Mouse (Mus musculus) midbrain, embryonic 16.5 days (tissue): ENCODE measurements around the gene Hoxc9. TPM values are rescaled to one million over a fixed set of nuclear protein-coding genes. Genes with fewer than 3 reads are reported as not detected.
A peak's percentile ranks its signal among the peaks of the same experiment; 100 is the strongest.

ENCODE experiments used
- ATAC-seq: fragments of 200-750 bp; cut with Nextera tagmentation; 2 replicates; pipeline ENCODE4 v1.8.0; 2017; ENCODE audit warnings: moderate TSS enrichment
- H3K27ac ChIP-seq: fragments of 300-500 bp; sonication (generic); 2 replicates; pipeline ENCODE4 v1.5.1; 2014; ENCODE audit warnings: mild to moderate bottlenecking, low read length, mixed read lengths
- H3K27me3 ChIP-seq: fragments of 300-500 bp; sonication (generic); 2 replicates; pipeline ENCODE4 v1.6.1; 2014; ENCODE audit warnings: low read depth, low read length, mixed read lengths; ENCODE audit not compliant: control insufficient read depth, insufficient read depth
- H3K36me3 ChIP-seq: fragments of 300-500 bp; sonication (generic); 2 replicates; pipeline ENCODE4 v1.6.1; 2014; ENCODE audit warnings: mild to moderate bottlenecking, low read length, moderate library complexity, mixed read lengths; ENCODE audit not compliant: control insufficient read depth, insufficient read depth
- H3K4me1 ChIP-seq: fragments of 300-500 bp; sonication (generic); 2 replicates; pipeline ENCODE4 v1.6.1; 2014; ENCODE audit warnings: mild to moderate bottlenecking, low read length, mixed read lengths; ENCODE audit not compliant: control insufficient read depth, insufficient read depth
- H3K4me2 ChIP-seq: fragments of 300-500 bp; sonication (generic); 2 replicates; pipeline ENCODE4 v1.6.1; 2014; ENCODE audit warnings: mild to moderate bottlenecking, low read length, mixed read lengths
- H3K4me3 ChIP-seq: fragments of 300-500 bp; sonication (generic); 2 replicates; pipeline ENCODE4 v1.5.1; 2014; ENCODE audit warnings: low read depth, mild to moderate bottlenecking, low read length, moderate library complexity, mixed read lengths
- H3K9ac ChIP-seq: fragments of 300-500 bp; sonication (generic); 2 replicates; pipeline ENCODE4 v1.6.1; 2014; ENCODE audit warnings: low read depth, low read length, mixed read lengths
- H3K9me3 ChIP-seq: fragments of 300-500 bp; sonication (generic); replicated peaks from 2 replicates; pipeline ENCODE4 v1.6.1; 2014; ENCODE audit warnings: mild to moderate bottlenecking, low read length, mixed read lengths; ENCODE audit not compliant: control insufficient read depth, poor library complexity, severe bottlenecking
- WGBS: fragments of 180-500 bp; shearing (Covaris S2); extraction: QIAGEN DNeasy Blood & Tissue Kit; methylation state at CpG from one replicate; pipeline ENCODE4 v1.1.7; 2014; 5-methylcytosine and 5-hydroxymethylcytosine counted together
- polyA plus RNA-seq: library from polyadenylated mRNA; unstranded; fragments of >200 nt; fragmentation: Nextera tagmentation; extraction: Ambion mirVana; gene quantifications from 2 replicates; pipeline ENCODE4 v1.2.1, GENCODE M21; 2015

Gene Hoxc9
- polyA plus RNA-seq, 1 experiment from 2014 or later = not detected

DNA sequence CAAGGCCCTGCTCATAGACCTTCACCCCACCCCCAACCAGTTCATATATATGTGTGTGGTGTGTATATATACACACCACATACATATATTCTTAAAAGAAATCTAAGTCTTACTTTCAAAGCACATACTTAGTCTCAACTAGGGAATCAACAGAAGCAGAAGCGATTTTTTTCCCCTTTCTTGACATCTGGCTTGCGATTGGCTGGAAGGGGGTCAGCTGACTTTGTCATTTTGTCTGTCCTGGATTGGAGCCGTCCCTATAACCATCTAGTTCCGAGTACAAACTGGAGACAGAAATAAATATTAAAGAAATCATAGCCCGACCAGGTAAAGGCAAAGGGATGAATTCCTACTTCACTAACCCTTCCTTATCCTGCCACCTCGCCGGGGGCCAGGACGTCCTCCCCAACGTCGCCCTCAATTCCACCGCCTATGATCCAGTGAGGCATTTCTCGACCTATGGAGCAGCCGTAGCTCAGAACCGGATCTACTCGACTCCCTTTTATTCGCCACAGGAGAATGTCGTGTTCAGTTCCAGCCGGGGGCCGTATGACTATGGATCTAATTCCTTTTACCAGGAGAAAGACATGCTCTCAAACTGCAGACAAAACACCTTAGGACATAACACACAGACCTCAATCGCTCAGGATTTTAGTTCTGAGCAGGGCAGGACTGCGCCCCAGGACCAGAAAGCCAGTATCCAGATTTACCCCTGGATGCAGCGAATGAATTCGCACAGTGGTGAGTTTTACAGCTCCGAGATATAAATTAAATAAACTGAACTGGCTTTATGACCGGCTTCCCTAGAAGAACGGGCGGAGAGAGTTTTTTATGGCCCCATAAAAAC lies 33.2 kb downstream of the Hoxc9 start:
- H3K9me3 ChIP-seq = no peaks in the 10 kb centered on the region
- WGBS = 2% methylated on average over 27 of the region's 27 CpGs
- H3K4me2 ChIP-seq = no peak overlapping the region
- peaks cover 96% of the 10 kb centered on the region for H3K27me3 ChIP-seq
- no peaks in the 10 kb centered on the region for H3K36me3 ChIP-seq
- H3K27ac ChIP-seq = no peak overlapping the region
- no peak for ATAC-seq
- no peak overlapping the region for H3K4me3 ChIP-seq
- H3K4me1 ChIP-seq = peaks cover 5% of the 10 kb centered on the region; the same call in 1 of the 2 replicates
- no peak overlapping the region for H3K9ac ChIP-seq

GRCm38 (mm10) chr15:103010112-103010846 lies 34.0 kb downstream of the Hoxc9 start:
- under 1% methylated on average over 31 of the region's 31 CpGs for WGBS
- peaks cover 95% of the 10 kb centered on the region for H3K27me3 ChIP-seq
- no peak overlapping the region for H3K4me2 ChIP-seq
- H3K9me3 ChIP-seq = no peaks in the 10 kb centered on the region
- ATAC-seq = no peak
- H3K27ac ChIP-seq = no peak overlapping the region
- peaks cover 5% of the 10 kb centered on the region; the same call in 1 of the 2 replicates for H3K4me1 ChIP-seq
- H3K36me3 ChIP-seq = no peaks in the 10 kb centered on the region
- H3K9ac ChIP-seq = no peak overlapping the region
- H3K4me3 ChIP-seq = no peak overlapping the region

GRCm38 (mm10) chr15:103010847-103011555 lies 34.8 kb downstream of the Hoxc9 start:
- H3K4me1 ChIP-seq = peaks cover 5% of the 10 kb centered on the region; the same call in 1 of the 2 replicates
- H3K27me3 ChIP-seq = peaks cover 93% of the 10 kb centered on the region
- H3K27ac ChIP-seq = no peak overlapping the region
- ATAC-seq = no peak
- H3K9me3 ChIP-seq = no peaks in the 10 kb centered on the region
- H3K4me3 ChIP-seq = no peak overlapping the region
- no peaks in the 10 kb centered on the region for H3K36me3 ChIP-seq
- H3K4me2 ChIP-seq = no peak overlapping the region
- WGBS = under 1% methylated on average over 28 of the region's 28 CpGs
- H3K9ac ChIP-seq = no peak overlapping the region

DNA sequence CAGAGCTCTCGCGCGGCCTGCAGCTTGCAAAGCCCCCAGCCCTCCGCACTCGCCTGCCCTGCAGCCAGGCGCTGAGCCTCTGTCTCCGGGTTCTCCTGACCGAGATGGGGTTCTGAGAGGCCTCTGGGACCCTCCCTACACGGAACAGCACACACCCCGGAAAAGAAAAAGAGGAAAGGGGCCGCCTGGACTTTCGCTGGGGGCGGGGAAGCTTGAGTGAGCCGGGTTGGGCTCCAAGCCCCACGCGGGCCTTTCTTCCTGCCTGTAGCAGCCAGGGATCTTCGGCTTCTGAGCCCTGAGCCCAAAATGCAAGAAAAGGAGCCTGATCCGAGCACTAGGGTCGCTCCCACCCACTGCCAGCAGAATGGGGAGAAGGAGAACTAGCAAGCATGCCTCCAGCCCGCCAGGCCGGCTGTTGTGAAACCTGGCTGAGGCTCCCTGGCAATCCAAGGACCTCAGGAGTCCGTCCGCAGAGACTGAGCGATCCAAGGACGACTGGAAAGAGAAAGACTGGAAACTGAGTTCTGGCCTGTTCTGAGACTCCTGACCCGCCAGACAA lies 35.8 kb downstream of the Hoxc9 start:
- Histone ChIP-seq H3K36me3 (no peaks in the 10 kb centered on the region), H3K4me1 (peaks cover 5% of the 10 kb centered on the region; the same call in 1 of the 2 replicates), H3K27me3 (peaks cover 93% of the 10 kb centered on the region), H3K27ac (no peak overlapping the region), H3K4me2 (no peak overlapping the region), H3K9ac (no peak overlapping the region), H3K9me3 (no peaks in the 10 kb centered on the region), H3K4me3 (no peak overlapping the region)
- ATAC-seq = no peak; the same call in 1 of the 2 replicates
- 3% methylated on average over 26 of the region's 26 CpGs for WGBS

GRCm38 (mm10) chr15:103013238-103013984 lies 37.2 kb downstream of the Hoxc9 start:
- Histone ChIP-seq H3K27ac (no peak overlapping the region), H3K9me3 (no peaks in the 10 kb centered on the region), H3K27me3 (peaks cover 93% of the 10 kb centered on the region), H3K36me3 (no peaks in the 10 kb centered on the region), H3K4me3 (no peak overlapping the region; the same call in 1 of the 2 replicates), H3K4me1 (peaks cover 5% of the 10 kb centered on the region; the same call in 1 of the 2 replicates), H3K9ac (no peak overlapping the region), H3K4me2 (peak overlapping the region; percentile 27; the same call in 1 of the 2 replicates)
- ATAC-seq = no peak
- WGBS = 2% methylated on average over 17 of the region's 17 CpGs

- WGBS = 1% methylated on average over 45 of the region's 57 CpGs
- ATAC-seq = peak; percentile 39; the same call in 1 of the 2 replicates
- Histone ChIP-seq H3K9ac (no peak overlapping the region), H3K27ac (no peak overlapping the region), H3K4me1 (peaks cover 5% of the 10 kb centered on the region; the same call in 1 of the 2 replicates), H3K4me3 (peak overlapping the region; percentile 6; the same call in 1 of the 2 replicates), H3K9me3 (no peaks in the 10 kb centered on the region), H3K4me2 (peak overlapping the region; percentile 27), H3K36me3 (no peaks in the 10 kb centered on the region), H3K27me3 (peaks cover 93% of the 10 kb centered on the region)
These were observed 38.1 kb downstream of the Hoxc9 start for GRCm38 (mm10) chr15:103014166-103015008.

DNA sequence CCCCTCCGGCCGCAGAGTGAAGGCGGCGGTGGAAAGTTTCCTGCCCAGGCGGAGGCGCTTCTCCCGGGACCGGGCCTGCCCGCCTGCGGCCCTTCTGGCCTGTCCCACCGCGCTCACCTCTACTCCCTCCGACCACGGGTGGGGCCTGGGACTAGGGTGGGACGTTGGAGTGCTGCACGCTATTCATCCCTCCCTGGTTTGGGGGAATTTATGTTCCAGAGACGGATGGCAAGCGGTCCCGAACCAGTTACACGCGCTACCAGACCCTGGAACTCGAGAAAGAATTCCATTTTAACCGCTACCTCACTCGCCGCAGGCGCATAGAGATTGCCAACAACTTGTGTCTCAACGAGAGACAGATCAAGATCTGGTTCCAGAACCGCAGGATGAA lies 38.8 kb downstream of the Hoxc9 start:
- peaks cover 5% of the 10 kb centered on the region; the same call in 1 of the 2 replicates for H3K4me1 ChIP-seq
- no peaks in the 10 kb centered on the region for H3K9me3 ChIP-seq
- WGBS = under 1% methylated on average over 23 of the region's 28 CpGs
- no peak overlapping the region for H3K4me3 ChIP-seq
- no peak overlapping the region for H3K4me2 ChIP-seq
- no peaks in the 10 kb centered on the region for H3K36me3 ChIP-seq
- ATAC-seq = no peak
- H3K9ac ChIP-seq = no peak overlapping the region
- H3K27me3 ChIP-seq = peaks cover 93% of the 10 kb centered on the region
- H3K27ac ChIP-seq = no peak overlapping the region
